Mouse (Mus musculus) c-Kit-positive CD71-positive TER-119-negative erythroid progenitor cells, embryonic 14.5 days (primary cell): ENCODE data around the gene Nmrk1.
"Not testable (repeated sequence)": the region's sequence is repeated elsewhere in the genome, so short reads cannot be mapped to it uniquely, and the experiment has no call there.

ENCODE experiments used
- DNase-seq: peaks from one replicate; pipeline ENCODE4 v3.0.0-alpha.2; 2013; ENCODE audit warnings: low read depth

Gene Nmrk1

DNA sequence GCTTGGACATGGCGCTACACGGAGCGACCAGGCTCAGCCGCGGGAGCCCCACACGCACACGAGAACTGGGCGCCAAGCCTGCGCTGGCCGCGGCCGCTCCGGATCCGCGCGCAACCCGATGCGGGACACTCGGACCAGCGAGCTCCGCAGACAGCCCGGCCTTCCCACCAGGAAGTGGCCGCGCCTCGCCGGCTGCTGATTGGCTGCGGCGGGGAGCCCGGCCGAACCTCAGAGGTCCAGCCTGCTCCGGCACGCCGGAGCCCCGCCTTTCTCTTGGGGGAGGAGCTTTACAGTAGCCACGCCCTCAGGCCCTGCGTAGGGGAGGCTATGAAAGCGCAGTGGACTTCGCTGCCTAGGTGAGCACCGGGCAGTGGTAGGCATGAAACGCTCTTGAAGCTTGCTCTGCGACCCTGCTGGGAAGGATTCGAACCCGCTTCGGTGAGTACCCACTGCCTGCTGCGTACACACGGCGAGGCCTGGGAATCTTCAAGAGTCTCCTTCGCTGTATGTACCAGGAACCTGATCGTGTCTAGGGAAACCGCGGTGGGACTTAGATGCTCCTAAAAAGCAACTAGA lies at the start of gene Nmrk1, which contains the start of gene Ostf1:
Nmrk1 (plus strand) TSS at position 307 of the 576 bp plus-strand sequence.
Ostf1 (minus strand) TSS at position 180 of the 576 bp plus-strand sequence.
- DNase-seq = peak; percentile 89

DNA sequence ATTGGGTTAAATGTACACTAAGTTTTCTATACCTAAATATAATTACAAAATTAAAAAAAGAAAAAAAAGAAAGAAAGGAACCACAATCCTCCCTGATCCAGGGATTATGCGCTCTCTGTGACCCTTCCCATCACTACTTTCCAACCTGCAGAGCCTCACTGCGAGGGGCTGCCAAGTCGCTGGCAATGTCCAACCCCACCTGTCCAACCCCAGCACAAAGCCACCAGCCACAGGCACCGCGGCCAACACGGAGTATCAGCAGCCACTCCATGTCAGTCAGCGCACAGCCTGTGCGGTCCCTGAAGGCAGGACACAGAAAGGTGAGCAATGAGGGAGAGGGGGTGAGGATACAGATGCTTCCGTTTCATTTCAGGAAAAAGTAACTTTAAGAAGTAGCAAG lies 49.5 kb upstream of the Nmrk1 start:
- no peak for DNase-seq

- DNase-seq = no peak
These were observed 48.9 kb upstream of the Nmrk1 start for GRCm38 (mm10) chr19:18582887-18583286.

- no peak for DNase-seq
These were observed 48.0 kb upstream of the Nmrk1 start for GRCm38 (mm10) chr19:18583706-18584105.

DNA sequence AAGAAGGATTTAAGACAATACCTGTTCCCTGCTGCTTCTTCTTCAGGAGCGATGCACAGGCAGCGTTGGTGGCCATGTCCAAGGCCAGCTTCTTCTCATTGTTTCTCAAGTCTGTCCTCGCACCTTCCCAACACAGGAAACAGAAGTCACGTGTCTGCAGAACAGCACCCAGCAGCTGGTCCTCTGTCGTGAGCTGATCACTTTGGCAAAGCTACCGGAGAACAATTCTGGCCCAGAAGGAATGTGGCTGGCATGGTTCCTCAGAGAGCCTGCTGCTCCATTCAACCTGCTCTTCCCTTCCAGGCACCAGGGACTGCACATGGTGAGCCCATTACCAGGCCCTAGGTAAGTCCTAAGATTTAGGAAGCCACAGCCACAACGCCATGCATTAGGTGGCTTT lies 47.1 kb upstream of the Nmrk1 start:
- DNase-seq = no peak

DNA sequence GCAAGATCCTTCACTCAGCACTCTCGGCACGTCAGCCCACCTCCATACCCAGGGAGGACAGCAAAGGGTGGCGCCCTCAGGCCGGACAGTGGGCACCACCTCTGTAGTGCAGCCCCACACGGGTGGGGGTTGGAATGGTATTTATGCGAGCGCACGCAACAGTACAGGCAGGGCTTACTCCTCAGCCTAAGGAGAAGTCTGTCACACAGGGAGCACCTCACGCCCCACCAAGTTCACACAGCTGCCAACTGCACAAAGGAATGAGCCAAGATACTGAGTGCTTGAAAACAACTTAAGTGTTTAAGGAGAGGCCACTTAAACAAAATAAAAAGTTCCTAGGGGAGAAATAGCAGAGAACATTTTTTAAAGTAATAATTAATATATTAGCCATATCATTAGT lies 44.6 kb upstream of the Nmrk1 start:
- no peak for DNase-seq

- DNase-seq = peak; percentile 21
These were observed 43.5 kb upstream of the Nmrk1 start for GRCm38 (mm10) chr19:18588243-18588642.

DNA sequence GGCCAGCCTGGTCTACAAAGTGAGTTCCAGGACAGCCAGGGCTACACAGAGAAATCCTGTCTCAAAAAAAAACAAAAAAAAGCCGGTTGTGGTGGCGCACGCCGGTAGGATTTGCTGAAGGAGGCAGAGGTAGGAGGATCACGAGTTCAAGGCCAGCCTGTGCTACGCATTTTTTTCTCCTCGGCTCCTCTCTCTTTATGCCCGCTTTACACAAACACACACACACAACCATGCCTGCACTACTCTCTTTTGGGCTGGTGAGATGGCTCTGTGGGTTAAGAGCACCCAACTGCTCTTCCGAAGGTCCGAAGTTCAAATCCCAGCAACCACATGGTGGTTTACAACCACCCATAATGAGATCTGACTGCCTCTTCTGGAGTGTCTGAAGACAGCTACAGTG lies 42.9 kb upstream of the Nmrk1 start:
- not testable (repeated sequence) for DNase-seq

- DNase-seq = no peak
These were observed 42.5 kb upstream of the Nmrk1 start for GRCm38 (mm10) chr19:18589276-18589675.

DNA sequence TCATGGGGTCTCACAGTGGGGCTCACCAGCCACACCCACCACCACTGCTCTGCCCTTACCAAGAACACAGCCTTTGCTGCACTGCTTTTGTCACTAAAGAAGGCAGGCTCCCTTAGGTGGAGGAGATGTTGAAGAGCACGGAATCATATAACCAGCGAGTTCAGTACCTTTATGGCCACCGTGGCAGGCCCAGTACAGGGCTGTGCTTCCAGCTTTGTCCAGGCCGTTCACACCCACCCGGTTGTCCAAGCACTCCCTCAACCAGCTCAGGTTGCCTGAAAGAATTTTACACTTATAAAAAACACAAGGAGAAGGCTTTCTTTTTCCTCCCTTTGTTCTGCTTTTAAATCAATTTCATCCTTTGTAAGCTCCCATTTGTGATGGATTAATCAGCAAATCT lies 41.5 kb upstream of the Nmrk1 start:
- DNase-seq = no peak

- DNase-seq = no peak
These were observed 40.8 kb upstream of the Nmrk1 start for GRCm38 (mm10) chr19:18590942-18591354.

- DNase-seq = no peak
These were observed 38.8 kb upstream of the Nmrk1 start for GRCm38 (mm10) chr19:18592919-18593318.

GRCm38 (mm10) chr19:18593722-18594121 lies 38.0 kb upstream of the Nmrk1 start:
- DNase-seq = no peak

- DNase-seq = no peak
These were observed 34.9 kb upstream of the Nmrk1 start for GRCm38 (mm10) chr19:18596876-18597275.

DNA sequence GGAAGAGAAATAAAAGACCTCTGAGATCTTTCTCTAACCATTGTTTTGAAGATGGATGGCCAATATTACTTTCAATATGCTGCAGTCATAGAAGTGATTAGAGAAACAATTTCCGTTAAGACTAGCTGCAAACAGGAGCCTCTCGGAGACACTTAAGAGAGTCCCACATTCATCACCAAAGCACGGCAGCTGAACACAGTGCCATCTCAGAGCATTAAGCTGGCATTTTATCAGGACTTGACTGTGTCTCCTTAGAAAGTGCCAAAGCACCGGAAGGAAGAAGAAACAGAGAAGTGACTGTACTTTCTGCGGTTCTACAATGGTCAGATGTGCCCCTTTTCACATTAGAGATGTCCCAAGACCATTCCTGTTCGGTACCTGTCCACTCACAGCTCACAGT lies 34.0 kb upstream of the Nmrk1 start:
- DNase-seq = no peak

- no peak for DNase-seq
These were observed 33.4 kb upstream of the Nmrk1 start for GRCm38 (mm10) chr19:18598265-18598926.

- no peak for DNase-seq
These were observed 32.7 kb upstream of the Nmrk1 start for GRCm38 (mm10) chr19:18599051-18599450.

DNA sequence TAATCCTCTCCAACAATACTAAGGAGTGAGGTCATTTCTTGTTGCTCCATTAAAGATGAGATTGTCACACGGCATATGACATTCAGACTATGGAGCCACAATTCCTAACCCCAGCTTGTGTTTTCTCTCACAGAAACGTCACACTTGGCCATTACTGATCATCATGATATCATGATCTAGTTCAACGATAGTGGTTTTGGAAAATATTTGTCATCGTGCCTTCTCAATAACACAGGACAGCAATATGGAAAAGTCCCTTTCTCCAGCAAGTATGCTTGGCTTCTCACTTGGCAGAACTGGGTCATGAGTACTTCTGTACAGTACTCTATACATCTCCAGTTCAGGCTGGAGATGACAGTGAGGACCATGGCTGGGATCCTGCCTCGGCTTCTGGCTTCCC lies 32.1 kb upstream of the Nmrk1 start:
- no peak for DNase-seq

DNA sequence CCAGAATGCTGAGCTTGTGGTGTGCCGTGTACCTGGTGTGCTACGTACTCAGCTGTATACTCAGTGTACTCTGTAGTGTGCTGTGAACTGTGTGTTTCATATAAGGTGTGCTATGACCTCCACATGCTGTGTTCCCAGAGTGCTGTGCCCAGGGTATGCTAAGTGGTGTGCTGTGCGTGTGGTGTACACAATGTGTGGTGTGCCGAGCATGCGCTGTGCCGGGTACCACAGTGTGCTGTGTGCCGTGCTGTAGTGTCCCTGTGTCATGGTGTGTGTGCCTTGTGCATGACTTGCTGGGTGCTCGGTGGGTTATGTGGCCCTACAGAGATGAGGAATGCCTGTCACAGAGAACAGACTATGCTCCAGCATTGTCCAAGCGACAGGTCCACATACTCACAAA lies 31.1 kb upstream of the Nmrk1 start:
- no peak for DNase-seq

- no peak for DNase-seq
These were observed 28.7 kb upstream of the Nmrk1 start for GRCm38 (mm10) chr19:18603011-18603410.

DNA sequence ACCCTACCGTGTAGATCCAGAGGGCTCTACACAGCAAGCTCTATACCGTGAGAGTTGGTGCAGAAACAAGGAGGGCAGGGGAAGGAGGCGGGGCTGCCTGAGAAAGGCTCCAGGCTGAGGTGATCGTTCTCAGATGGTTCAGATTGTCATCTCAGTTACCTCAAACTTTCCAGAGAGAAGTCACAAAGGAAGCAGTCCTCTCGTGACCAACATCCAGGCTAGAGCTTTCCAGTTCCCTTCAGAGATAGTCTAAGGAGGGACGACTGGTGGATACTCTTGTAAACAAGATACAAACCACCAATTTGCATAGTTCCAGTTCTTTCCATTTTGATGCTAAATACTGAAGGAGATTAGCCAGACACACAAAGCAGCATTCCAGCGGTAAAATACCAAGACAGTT lies 23.8 kb upstream of the Nmrk1 start:
- DNase-seq = no peak

DNA sequence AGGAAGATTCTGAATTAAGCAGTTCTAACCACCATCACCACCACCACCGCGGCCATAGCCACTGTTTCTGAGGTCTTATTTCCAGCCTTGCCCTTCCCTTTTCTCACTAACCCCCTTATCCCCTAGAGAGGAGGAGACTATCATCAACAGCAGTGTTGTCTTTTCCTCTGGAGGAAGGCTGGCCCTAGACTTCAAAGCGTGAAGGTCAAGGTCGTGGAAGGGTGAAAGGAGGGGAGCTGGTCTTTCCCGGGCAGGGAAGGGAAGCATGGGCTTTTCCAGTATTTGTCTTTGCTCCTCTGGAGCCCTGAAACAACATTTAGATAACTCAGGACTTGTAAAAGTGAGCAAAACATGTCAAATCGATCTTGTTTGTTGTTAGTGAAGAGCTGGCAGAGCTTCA lies 22.8 kb upstream of the Nmrk1 start:
- no peak for DNase-seq

DNA sequence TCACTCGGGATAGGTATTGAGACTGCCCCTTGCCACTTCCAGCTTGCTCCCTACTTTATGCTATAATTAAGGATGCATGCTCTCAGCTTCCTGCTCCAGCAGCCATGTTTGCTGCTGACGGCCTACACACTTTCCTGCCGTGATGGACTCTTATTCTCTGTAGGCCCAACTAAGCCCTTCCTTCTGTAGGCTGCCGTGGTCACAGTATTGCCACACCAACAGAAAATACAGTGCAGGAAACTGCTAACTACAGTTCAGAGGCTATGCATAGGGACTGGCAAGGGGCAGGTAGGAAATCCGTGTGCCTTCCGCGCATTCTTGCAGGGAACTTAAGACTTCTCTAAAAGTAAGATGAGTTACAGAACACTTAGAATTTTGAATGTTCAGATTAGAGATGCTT lies 17.4 kb upstream of the Nmrk1 start:
- DNase-seq = no peak

- DNase-seq = no peak
These were observed 16.0 kb upstream of the Nmrk1 start for GRCm38 (mm10) chr19:18615680-18616240.
